Comparison of ENCODE assay signal across 32 mouse cellular contexts in the genomic region with DNA sequence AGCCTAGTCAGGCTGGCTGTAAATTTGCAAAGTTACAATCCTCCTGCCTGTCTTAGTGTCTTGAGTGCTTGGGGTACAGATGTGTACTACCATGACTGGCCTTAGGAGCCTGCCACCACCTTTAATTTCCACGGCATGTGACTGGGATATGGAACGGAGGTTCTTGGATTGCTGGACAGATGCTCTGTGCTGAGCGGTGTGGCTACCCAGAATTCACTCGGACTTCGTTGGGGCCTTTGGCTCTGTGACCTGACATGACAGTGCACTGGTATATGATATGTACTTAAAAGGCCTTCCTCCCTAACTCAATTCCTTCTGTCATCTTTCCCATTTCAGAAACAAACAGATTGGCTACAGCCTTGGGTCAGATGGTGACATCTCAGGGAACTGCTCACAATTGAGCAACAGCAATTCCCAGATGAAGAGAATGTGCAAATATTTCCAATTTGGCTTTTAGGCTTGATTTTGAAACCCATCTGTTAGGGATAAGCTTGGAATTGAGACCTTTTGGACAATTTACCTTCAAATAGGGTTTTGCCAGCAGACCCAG. TPM values are rescaled to one million over a fixed set of nuclear protein-coding genes. Genes with fewer than 3 reads are reported as not detected.
DNase-seq lines count a peak whose midpoint lies in the region; ATAC-seq lines count a peak whose summit lies in the region.
"Had no signal": no experiment of that assay in that cellular context is flagged by ENCODE, and none has a peak within 500 bp of the region (broad histone marks: within the 10 kb centered on the region; RNA-seq: fewer than 3 reads in every experiment).

No protein-coding gene starts in this region.

- peak; percentile 41 for DNase-seq in heart, adult 8-10 months (ENCODE audit: low spot score)
- DNase-seq in heart, postnatal 10 days = no peak
- DNase-seq in NIH3T3 (ENCODE audit: low read depth) = peak; percentile 22
- peak; percentile 59 for DNase-seq in brain, adult 2 months (ENCODE audit: low read depth, low spot score)
- DNase-seq in frontal cortex, adult 2 months (ENCODE audit: extremely low spot score in 1 of 2, low spot score in 1 of 2) = no peak
- no peak for DNase-seq in urinary bladder, postnatal 25 days (ENCODE audit: low spot score)
- DNase-seq: adrenal gland, adult 8-10 months; B cell, adult 2 months; cerebellum, adult 2 months; cerebellum, postnatal 25 days; heart, postnatal 14 days; kidney, adult 2 months; kidney, postnatal 14 days; right cerebral cortex, postnatal 14 days; spleen, adult 18-20 months had no signal

- H3K36me3 ChIP-seq in limb, embryonic 12.5 days = peaks cover 14% of the 10 kb centered on the region
- H3K36me3 ChIP-seq: embryonic facial prominence, embryonic 13.5 days; forebrain, embryonic 15.5 days; G1E; heart, embryonic 12.5 days; limb, embryonic 13.5 days; midbrain, embryonic 12.5 days; neural tube, embryonic 12.5 days had no signal

- peak overlapping the region; percentile 51; the same call in 1 of the 2 replicates for H3K27ac ChIP-seq in limb, embryonic 12.5 days
- H3K27ac ChIP-seq: embryonic facial prominence, embryonic 13.5 days; forebrain, embryonic 15.5 days; hindbrain, embryonic 14.5 days; midbrain, embryonic 12.5 days; neural tube, embryonic 12.5 days had no signal

- H3K9me3 ChIP-seq in limb, embryonic 12.5 days = 0 out of 2 replicates have a peak, but pooled peaks cover 4% of the 10 kb centered on the region
- H3K9me3 ChIP-seq: embryonic facial prominence, embryonic 13.5 days; forebrain, embryonic 15.5 days; G1E; heart, embryonic 12.5 days; limb, embryonic 13.5 days; neural tube, embryonic 12.5 days had no signal

- H3K4me3 ChIP-seq in limb, embryonic 12.5 days (replicated peaks) = no peak overlapping the region
- H3K4me3 ChIP-seq: embryonic facial prominence, embryonic 13.5 days; forebrain, embryonic 15.5 days; heart, embryonic 12.5 days; limb, embryonic 13.5 days; midbrain, embryonic 12.5 days; neural tube, embryonic 12.5 days had no signal

- ATAC-seq in limb, embryonic 12.5 days (ENCODE audit: insufficient number of reproducible peaks, insufficient read depth, low FRiP score, low TSS enrichment, low read depth) = no peak
- ATAC-seq: forebrain, embryonic 15.5 days had no signal

- peaks cover 39% of the 10 kb centered on the region for H3K4me1 ChIP-seq in limb, embryonic 12.5 days (replicated peaks)

- no peak overlapping the region for H3K4me2 ChIP-seq in limb, embryonic 12.5 days
- H3K4me2 ChIP-seq: embryonic facial prominence, embryonic 13.5 days; forebrain, embryonic 15.5 days; heart, embryonic 12.5 days; hindbrain, embryonic 14.5 days; limb, embryonic 13.5 days; midbrain, embryonic 12.5 days; neural tube, embryonic 12.5 days had no signal

- intact Hi-C loops in heart, postnatal 10 days (cut with DNase I) = loop anchor here (5.0 kb wide), 1 partner anchor 138 kb away; a partner anchor contains a TSS

- 80% methylated on average over 5 of the region's 5 CpGs for WGBS in limb, embryonic 12.5 days

- no peaks in the 10 kb centered on the region for H3K27me3 ChIP-seq in limb, embryonic 12.5 days
- H3K27me3 ChIP-seq: CH12.LX; embryonic facial prominence, embryonic 13.5 days; forebrain, embryonic 15.5 days; heart, embryonic 12.5 days; limb, embryonic 13.5 days; midbrain, embryonic 12.5 days; neural tube, embryonic 12.5 days had no signal

- H3K9ac ChIP-seq in limb, embryonic 12.5 days (replicated peaks) = no peak overlapping the region
- H3K9ac ChIP-seq: embryonic facial prominence, embryonic 13.5 days; forebrain, embryonic 15.5 days; heart, embryonic 12.5 days; hindbrain, embryonic 14.5 days; limb, embryonic 13.5 days; midbrain, embryonic 12.5 days; neural tube, embryonic 12.5 days had no signal

RNA-seq across cellular contexts. Expression of a gene that starts 13.3 kb away (rescaled TPM):
- total RNA-seq in heart, adult 8-10 months (2022) = under 1 TPM in 1 of 4 experiments, not detected in 3; 0.31 TPM
- total RNA-seq in heart, postnatal 10 days (2021) = under 1 TPM; 0.17 to 0.65 TPM
- polyA plus RNA-seq in limb, embryonic 12.5 days (2016; fragmentation: Nextera tagmentation; extraction: Ambion mirVana) = 23.7 and 28.1 TPM in 2 replicates
- 2.7 and 4.3 TPM in 2 replicates for polyA plus RNA-seq in frontal cortex, adult 2 months (2012; rRNA removed)
- total RNA-seq: CH12.LX; G1E; heart, postnatal 14 days had no signal
- polyA plus RNA-seq: G1E had no signal

RNA-seq across cellular contexts. Expression of a gene that starts 13.5 kb away (rescaled TPM):
- not detected for total RNA-seq in heart, adult 8-10 months (2022)
- under 1 TPM in 1 of 2 experiments, not detected in 1; 0.10 TPM for total RNA-seq in heart, postnatal 10 days (2021)
- polyA plus RNA-seq in limb, embryonic 12.5 days (2016; fragmentation: Nextera tagmentation; extraction: Ambion mirVana) = 1.9 TPM in 2 replicates
- 0.19 and 0.24 TPM in 2 replicates for polyA plus RNA-seq in frontal cortex, adult 2 months (2012; rRNA removed)
- total RNA-seq: CH12.LX; heart, postnatal 14 days; layer of hippocampus, adult 18-20 months; layer of hippocampus, postnatal 14 days had no signal
- polyA plus RNA-seq: G1E; kidney, adult 2 months; testis, adult 2 months; urinary bladder, adult 2 months had no signal

RNA-seq across cellular contexts. Expression of a gene that starts 45.0 kb away (rescaled TPM):
- total RNA-seq in heart, adult 8-10 months (2022) = under 1 TPM in 1 of 4 experiments, not detected in 3; 0.40 TPM
- not detected for total RNA-seq in heart, postnatal 10 days (2021)
- polyA plus RNA-seq in limb, embryonic 12.5 days (2016; fragmentation: Nextera tagmentation; extraction: Ambion mirVana) = 0.50 TPM in 1 of 2 replicates, not detected in the other
- polyA plus RNA-seq in frontal cortex, adult 2 months (2012; rRNA removed) = 0.08 TPM in 1 of 2 replicates, not detected in the other
- polyA plus RNA-seq: embryonic facial prominence, embryonic 13.5 days; forebrain, embryonic 15.5 days; G1E; intestine, embryonic 14.5 days had no signal

RNA-seq across cellular contexts. Expression of a gene that starts 45.1 kb away (rescaled TPM):
- total RNA-seq in heart, adult 8-10 months (2022) = 10 to 100 TPM in 2 of 4 experiments, 1 to 10 TPM in 2; 7.3 to 12.4 (median 9.5) TPM
- total RNA-seq in heart, postnatal 10 days (2021) = 10 to 100 TPM; 12.0 to 13.3 TPM
- 36.4 and 39.9 TPM in 2 replicates for polyA plus RNA-seq in limb, embryonic 12.5 days (2016; fragmentation: Nextera tagmentation; extraction: Ambion mirVana)
- polyA plus RNA-seq in frontal cortex, adult 2 months (2012; rRNA removed) = 25.1 and 28.2 TPM in 2 replicates

RNA-seq across cellular contexts. Expression of a gene that starts 56.1 kb away (rescaled TPM):
- not detected for total RNA-seq in heart, adult 8-10 months (2022)
- total RNA-seq in heart, postnatal 10 days (2021) = not detected
- 0.14 and 0.33 TPM in 2 replicates for polyA plus RNA-seq in limb, embryonic 12.5 days (2016; fragmentation: Nextera tagmentation; extraction: Ambion mirVana)
- polyA plus RNA-seq in frontal cortex, adult 2 months (2012; rRNA removed) = 0.04 TPM in 1 of 2 replicates, not detected in the other
- total RNA-seq: adrenal gland, adult 8-10 months; CH12.LX; G1E; heart, postnatal 14 days; layer of hippocampus, adult 18-20 months; layer of hippocampus, postnatal 14 days had no signal
- polyA plus RNA-seq: cerebellum, adult 2 months; G1E; kidney, adult 2 months; liver, embryonic 16.5 days; lung, embryonic 16.5 days; neural tube, embryonic 12.5 days had no signal

Comparison
In these comparisons a context has a peak if more than half of its experiments do, and no peak if none do; other contexts are left out.
1. DNase-seq: peak in heart, adult 8-10 months (single experiment), NIH3T3 (single experiment) and brain, adult 2 months (single experiment); none in heart, postnatal 10 days (0 of 2), frontal cortex, adult 2 months (0 of 2) and urinary bladder, postnatal 25 days (single experiment).